Mouse (Mus musculus) embryonic facial prominence, embryonic 13.5 days (tissue): ENCODE results near the gene Tubb4a. TPM values are rescaled to one million over a fixed set of nuclear protein-coding genes. Genes with fewer than 3 reads are reported as not detected.
"Not testable (repeated sequence)": the region's sequence is repeated elsewhere in the genome, so short reads cannot be mapped to it uniquely, and the experiment has no call there.

Source experiments
- ATAC-seq: fragments of 200-750 bp; cut with Nextera tagmentation; 2 replicates; pipeline ENCODE4 v1.8.0; 2017; ENCODE audit warnings: low read depth; ENCODE audit not compliant: insufficient number of reproducible peaks, insufficient read depth, low FRiP score, low TSS enrichment
- H3K27ac ChIP-seq: fragments of 300-500 bp; sonication (generic); 2 replicates; pipeline ENCODE4 v1.5.1; 2015; ENCODE audit warnings: moderate library complexity, mild to moderate bottlenecking, inconsistent platforms
- H3K27me3 ChIP-seq: fragments of 300-500 bp; sonication (generic); 2 replicates; pipeline ENCODE4 v1.6.1; 2015; ENCODE audit warnings: mild to moderate bottlenecking, inconsistent platforms
- H3K36me3 ChIP-seq: fragments of 300-500 bp; sonication (generic); 2 replicates; pipeline ENCODE4 v1.6.1; 2015; ENCODE audit warnings: mild to moderate bottlenecking, inconsistent platforms
- H3K4me1 ChIP-seq: fragments of 300-500 bp; sonication (generic); 2 replicates; pipeline ENCODE4 v1.6.1; 2015; ENCODE audit warnings: inconsistent platforms
- H3K4me2 ChIP-seq: fragments of 300-500 bp; sonication (generic); 2 replicates; pipeline ENCODE4 v1.6.1; 2015; ENCODE audit warnings: moderate library complexity, mild to moderate bottlenecking, inconsistent platforms
- H3K4me3 ChIP-seq: fragments of 300-500 bp; sonication (generic); 2 replicates; pipeline ENCODE4 v1.5.1; 2015; ENCODE audit warnings: mild to moderate bottlenecking, inconsistent platforms
- H3K9ac ChIP-seq: fragments of 300-500 bp; sonication (generic); 2 replicates; pipeline ENCODE4 v1.6.1; 2015; ENCODE audit warnings: mild to moderate bottlenecking, inconsistent platforms
- H3K9me3 ChIP-seq: fragments of 300-500 bp; sonication (generic); 2 replicates; pipeline ENCODE4 v1.6.1; 2016; ENCODE audit warnings: inconsistent platforms
- WGBS: fragments of 180-500 bp; shearing (Covaris S2); methylation state at CpG from one replicate; pipeline ENCODE4 v1.1.7; 2015; ENCODE audit warnings: mixed read lengths; 5-methylcytosine and 5-hydroxymethylcytosine counted together
- polyA plus RNA-seq: library from polyadenylated mRNA; unstranded; fragments of >200 nt; fragmentation: Nextera tagmentation; extraction: Ambion mirVana; gene quantifications from 2 replicates; pipeline ENCODE4 v1.2.1, GENCODE M21; 2015

The Tubb4a gene
- polyA plus RNA-seq, 1 experiment from 2014 or later: 9.4 TPM

DNA sequence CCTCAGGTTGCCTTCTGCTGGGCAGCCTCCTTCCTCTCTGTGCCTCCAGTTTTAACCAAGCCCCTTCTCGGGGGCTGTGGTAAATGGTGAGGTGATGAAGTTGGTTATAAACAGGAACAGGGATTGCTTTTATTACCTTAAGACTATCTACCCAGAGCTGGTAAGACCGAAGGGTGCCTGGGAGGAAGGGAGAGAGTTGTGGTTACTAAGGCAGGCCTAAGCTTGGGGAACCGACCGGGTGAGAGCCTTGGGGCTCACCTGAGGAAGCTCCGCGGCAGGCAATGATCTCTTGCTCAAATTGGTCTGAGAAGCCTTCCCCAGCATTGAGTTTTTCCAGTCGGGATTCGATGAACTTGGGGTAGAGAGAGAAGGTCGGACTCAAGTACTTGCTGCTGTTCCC lies 17.3 kb downstream of the Tubb4a start:
- H3K36me3 ChIP-seq: no peaks in the 10 kb centered on the region
- H3K4me3 ChIP-seq: peak overlapping the region; percentile 9; the same call in 1 of the 2 replicates
- peaks cover 32% of the 10 kb centered on the region for H3K27me3 ChIP-seq
- H3K4me2 ChIP-seq: peak overlapping the region; percentile 14
- no peak overlapping the region for H3K9ac ChIP-seq
- no peaks in the 10 kb centered on the region for H3K9me3 ChIP-seq
- 11% methylated on average over 9 of the region's 9 CpGs for WGBS
- H3K27ac ChIP-seq: no peak overlapping the region
- ATAC-seq: no peak
- no peaks in the 10 kb centered on the region for H3K4me1 ChIP-seq

DNA sequence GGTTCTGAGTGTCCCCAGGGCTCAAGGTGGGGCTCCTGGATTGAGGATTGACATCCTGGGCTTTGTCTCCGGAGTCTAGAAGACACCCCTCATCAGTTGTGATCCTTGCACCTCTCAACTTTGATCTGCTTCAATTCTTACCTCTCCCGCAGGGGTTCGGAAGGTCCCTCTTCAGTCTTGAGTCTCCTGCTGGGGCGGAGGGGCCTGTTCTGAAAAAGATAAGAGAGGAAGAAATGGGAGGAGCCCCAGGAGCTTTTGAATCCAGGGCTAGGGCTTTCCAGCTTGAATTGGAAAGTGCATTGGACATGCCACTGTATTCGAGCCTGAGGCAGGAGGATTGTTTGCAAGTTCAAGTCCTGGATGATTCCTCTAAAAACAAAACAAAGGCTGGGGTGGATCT lies 20.7 kb downstream of the Tubb4a start:
- Histone ChIP-seq H3K4me1 (peaks cover 4% of the 10 kb centered on the region; the same call in 1 of the 2 replicates), H3K9me3 (no peaks in the 10 kb centered on the region), H3K4me3 (no peak overlapping the region), H3K27me3 (peaks cover 64% of the 10 kb centered on the region), H3K36me3 (no peaks in the 10 kb centered on the region), H3K27ac (no peak overlapping the region), H3K4me2 (no peak overlapping the region), H3K9ac (no peak overlapping the region)
- no peak for ATAC-seq
- WGBS: 66% methylated on average over 5 of the region's 5 CpGs

DNA sequence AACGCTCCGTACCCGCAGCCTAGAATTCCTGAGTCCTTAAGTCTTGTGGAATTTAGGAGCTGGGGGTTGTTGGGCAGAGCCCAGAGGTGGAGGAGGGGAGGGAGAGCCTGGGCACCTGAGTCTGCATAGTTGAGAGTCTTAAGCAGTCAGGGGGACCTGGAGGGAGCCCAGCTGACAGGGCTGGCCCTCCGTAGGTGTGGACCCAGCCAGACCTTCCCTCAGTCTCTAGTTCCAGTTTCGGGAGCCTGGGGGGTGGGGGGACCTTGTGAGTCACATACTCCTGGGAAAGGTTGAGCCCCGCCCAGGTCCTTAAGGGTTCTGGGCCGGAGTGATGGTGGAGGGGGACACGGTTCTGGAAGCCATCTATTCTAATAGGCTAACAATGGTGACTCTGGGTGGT lies 24.6 kb downstream of the Tubb4a start:
- Histone ChIP-seq H3K4me2 (peak overlapping the region; percentile 55; the same call in 1 of the 2 replicates), H3K9ac (no peak overlapping the region), H3K4me1 (peaks cover 22% of the 10 kb centered on the region), H3K36me3 (no peaks in the 10 kb centered on the region), H3K9me3 (no peaks in the 10 kb centered on the region), H3K27ac (no peak overlapping the region), H3K4me3 (0 out of 2 replicates have a peak overlapping the region, but pooled peaks have one; percentile 38), H3K27me3 (peaks cover 65% of the 10 kb centered on the region)
- no peak for ATAC-seq
- WGBS: 7% methylated on average over 8 of the region's 8 CpGs

DNA sequence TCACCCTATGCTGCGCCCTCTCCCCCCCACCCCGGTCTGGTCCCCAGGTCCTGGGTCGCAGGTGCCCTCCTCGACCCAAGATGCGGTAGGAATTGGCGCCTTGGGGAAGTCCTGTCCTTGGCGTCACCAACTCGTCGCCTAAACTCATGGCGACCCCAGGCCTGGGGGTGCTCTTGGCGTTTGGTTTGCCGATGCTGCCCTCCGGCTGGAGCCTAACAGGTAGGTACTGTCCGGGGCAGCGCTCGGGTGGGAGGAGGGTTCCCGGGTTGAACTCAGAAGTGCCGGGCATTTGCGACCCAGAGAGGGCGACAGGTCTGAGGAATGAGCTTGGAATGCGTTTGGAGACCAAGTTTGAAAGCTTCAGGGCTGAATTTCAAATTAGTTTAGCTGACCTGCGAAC lies 25.0 kb downstream of the Tubb4a start:
- Histone ChIP-seq H3K27ac (no peak overlapping the region), H3K27me3 (peaks cover 64% of the 10 kb centered on the region), H3K9me3 (no peaks in the 10 kb centered on the region), H3K36me3 (no peaks in the 10 kb centered on the region), H3K4me1 (peaks cover 22% of the 10 kb centered on the region), H3K4me2 (peak overlapping the region; percentile 55), H3K9ac (peak overlapping the region; percentile 32; the same call in 1 of the 2 replicates), H3K4me3 (peak overlapping the region; percentile 38)
- WGBS: 1% methylated on average over 22 of the region's 22 CpGs
- no peak for ATAC-seq

DNA sequence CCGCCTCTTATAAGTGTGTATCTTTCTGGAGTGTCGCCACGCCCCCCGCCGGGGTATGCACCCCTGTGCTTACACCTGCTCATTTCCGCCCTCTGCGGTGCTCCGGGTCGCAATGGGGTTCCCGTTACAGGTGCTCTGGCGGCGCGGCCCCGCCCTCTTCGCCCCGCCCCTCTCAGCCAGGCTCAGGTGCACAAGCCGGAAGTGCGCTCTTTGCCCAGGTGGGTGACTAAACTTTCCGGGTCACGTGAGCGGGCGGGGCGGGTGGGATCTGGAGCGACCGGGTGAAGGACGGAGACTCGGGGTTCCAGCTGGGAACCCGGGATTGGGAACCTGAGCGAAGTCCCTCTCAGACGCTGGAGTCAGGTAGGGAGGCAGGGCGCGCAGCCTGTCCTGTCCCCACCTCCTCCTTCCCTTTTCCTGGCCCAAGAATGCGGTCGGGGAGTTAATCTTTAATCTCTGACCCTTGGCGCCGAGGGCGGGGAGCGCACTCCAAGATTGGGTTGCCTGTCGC lies 25.5 kb downstream of the Tubb4a start:
- Histone ChIP-seq H3K4me2 (peak overlapping the region; percentile 55), H3K9me3 (no peaks in the 10 kb centered on the region), H3K4me3 (peak overlapping the region; percentile 38), H3K9ac (peak overlapping the region; percentile 32; the same call in 1 of the 2 replicates), H3K4me1 (peaks cover 22% of the 10 kb centered on the region), H3K36me3 (no peaks in the 10 kb centered on the region), H3K27me3 (peaks cover 59% of the 10 kb centered on the region), H3K27ac (no peak overlapping the region)
- no peak for ATAC-seq
- WGBS: 2% methylated on average over 39 of the region's 39 CpGs

DNA sequence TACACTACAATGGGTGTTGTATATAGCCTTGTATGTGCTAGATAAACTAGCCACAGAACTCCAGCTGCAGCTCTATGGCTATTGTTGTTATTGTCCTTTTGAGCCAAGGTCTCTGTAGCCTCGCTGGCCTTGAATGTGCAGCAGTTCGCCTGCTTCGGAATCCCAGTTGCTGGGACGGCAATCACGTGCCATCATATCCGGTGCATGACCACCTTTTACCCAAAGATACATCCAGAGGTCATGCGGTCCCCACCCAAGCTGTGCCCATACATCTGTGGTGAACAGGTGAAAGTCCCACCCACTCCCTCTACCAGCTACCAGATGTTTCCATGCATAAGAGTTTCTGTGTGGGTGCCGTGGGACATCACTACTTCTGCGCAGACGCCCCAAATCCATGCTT lies 26.5 kb downstream of the Tubb4a start:
- Histone ChIP-seq H3K9me3 (no peaks in the 10 kb centered on the region), H3K9ac (no peak overlapping the region), H3K27ac (no peak overlapping the region), H3K4me2 (peak overlapping the region; percentile 82), H3K4me3 (peak overlapping the region; percentile 81; the same call in 1 of the 2 replicates), H3K36me3 (peaks cover 4% of the 10 kb centered on the region; the same call in 1 of the 2 replicates), H3K4me1 (peaks cover 22% of the 10 kb centered on the region), H3K27me3 (peaks cover 51% of the 10 kb centered on the region)
- ATAC-seq: no peak
- WGBS: 41% methylated on average over 10 of the region's 10 CpGs

DNA sequence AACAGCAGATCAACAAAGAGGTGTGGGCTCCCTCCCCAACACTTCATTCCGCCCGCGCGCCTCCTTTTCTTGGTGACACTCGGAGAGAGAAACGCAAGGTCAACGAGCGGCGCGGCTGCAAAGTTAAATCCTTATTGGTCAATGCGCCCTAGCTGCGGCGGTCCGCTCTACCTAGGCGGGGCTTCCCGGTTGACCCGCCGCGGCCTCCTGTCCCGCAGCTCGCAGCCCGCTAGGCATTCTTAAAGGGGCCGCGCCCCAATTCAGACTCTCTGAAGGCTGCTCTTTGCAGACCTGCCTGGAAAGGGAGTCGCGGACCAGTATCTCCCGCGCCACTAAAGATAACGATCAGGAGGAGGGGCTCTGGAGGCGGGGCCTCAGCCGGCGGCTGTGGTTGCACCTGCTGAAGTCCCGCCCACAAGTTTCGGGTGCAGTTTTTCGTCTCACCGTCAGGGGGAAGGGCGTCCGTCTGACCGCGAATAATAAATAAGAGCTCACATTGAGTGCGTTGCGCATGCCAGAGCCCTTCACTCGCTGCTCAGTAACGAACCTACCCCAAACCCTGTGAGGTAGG lies 27.3 kb downstream of the Tubb4a start:
- Histone ChIP-seq H3K9ac (peak overlapping the region; percentile 75; the same call in 1 of the 2 replicates), H3K36me3 (peaks cover 8% of the 10 kb centered on the region; the same call in 1 of the 2 replicates), H3K9me3 (no peaks in the 10 kb centered on the region), H3K27me3 (peaks cover 46% of the 10 kb centered on the region), H3K4me3 (peak overlapping the region; percentile 81), H3K4me1 (peaks cover 22% of the 10 kb centered on the region), H3K4me2 (peak overlapping the region; percentile 82), H3K27ac (0 out of 2 replicates have a peak overlapping the region, but pooled peaks have one; percentile 28)
- peak; percentile 80 for ATAC-seq
- WGBS: under 1% methylated on average over 44 of the region's 44 CpGs

DNA sequence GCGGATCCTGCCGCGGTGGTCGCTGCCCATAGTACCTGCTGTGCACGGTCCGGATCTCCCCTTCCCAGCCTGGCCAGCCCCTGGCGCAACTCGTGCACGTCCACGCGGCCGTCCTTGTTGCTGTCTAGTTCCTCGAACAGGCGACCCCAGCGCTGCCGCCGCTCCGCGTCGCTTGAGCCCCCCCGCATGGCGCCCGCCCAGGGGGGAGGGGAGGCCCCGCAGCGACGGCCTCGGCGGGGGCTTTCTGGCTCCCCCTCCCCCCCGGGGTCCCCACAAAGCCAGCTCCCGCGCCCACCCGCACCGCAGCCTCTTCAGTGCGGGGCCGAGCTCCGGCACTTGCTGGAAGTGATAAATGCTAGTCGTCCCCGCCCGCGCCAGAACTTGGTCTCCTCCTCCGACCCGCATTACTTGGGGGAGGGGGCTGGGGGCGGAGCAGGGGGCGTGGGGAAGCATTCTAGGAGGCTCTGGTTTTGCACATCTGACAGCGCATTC lies 28.1 kb downstream of the Tubb4a start, which contains the start of gene Slc25a23:
Gene Slc25a23 (minus strand): TSS at position 378 of the 492 bp plus-strand sequence.
- Histone ChIP-seq H3K4me2 (peak within 1 kb of the TSS; percentile 82), H3K9ac (peak within 1 kb of the TSS; percentile 75), H3K4me3 (peak within 1 kb of the TSS; percentile 81), H3K36me3 (peaks cover 15% of the 10 kb centered on the region), H3K4me1 (peaks cover 22% of the 10 kb centered on the region), H3K27me3 (peaks cover 38% of the 10 kb centered on the region), H3K27ac (0 out of 2 replicates have a peak within 1 kb of the TSS, but pooled peaks have one; percentile 28), H3K9me3 (no peaks in the 10 kb centered on the region)
- under 1% methylated on average over 42 of the region's 45 CpGs for WGBS
- peak; percentile 60 for ATAC-seq

DNA sequence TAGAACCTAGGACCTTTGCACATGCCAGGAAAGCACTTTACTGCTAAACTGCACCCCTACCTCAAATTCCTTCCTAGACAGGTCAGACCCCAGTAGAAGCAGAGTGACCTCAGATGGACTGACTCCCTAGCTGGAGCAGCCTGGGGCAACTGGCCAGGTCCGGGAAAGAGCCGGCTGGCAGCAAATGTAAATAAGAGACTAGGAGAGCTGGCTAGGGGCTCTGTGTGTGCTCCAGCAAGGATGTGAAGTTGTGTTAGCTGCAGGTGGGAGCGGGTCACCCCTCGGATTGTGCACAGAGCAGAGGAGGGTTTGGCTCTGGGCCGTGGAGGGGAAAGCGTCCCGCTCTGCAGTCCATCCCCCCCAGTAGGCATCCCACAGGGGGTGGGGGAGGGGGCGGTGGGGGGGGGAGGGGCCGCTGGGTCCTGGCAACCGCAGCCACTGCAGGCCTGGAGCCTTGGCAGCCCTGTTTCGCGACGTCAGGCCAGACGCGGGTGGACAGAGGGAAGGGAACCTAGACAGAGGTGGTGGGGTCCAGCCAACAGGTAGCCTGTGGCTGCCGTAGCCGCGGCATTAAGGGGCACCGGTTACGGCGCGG lies 28.6 kb downstream of the Tubb4a start, which contains the start of gene Crb3:
Gene Crb3 (plus strand): TSS at position 215 of the 595 bp plus-strand sequence.
- Histone ChIP-seq H3K9ac (peak within 1 kb of the TSS; percentile 75), H3K4me1 (peaks cover 22% of the 10 kb centered on the region), H3K4me2 (peak within 1 kb of the TSS; percentile 82), H3K9me3 (no peaks in the 10 kb centered on the region), H3K27ac (0 out of 2 replicates have a peak within 1 kb of the TSS, but pooled peaks have one; percentile 28), H3K4me3 (peak within 1 kb of the TSS; percentile 81), H3K27me3 (peaks cover 32% of the 10 kb centered on the region), H3K36me3 (peaks cover 19% of the 10 kb centered on the region)
- WGBS: 3% methylated on average over 15 of the region's 22 CpGs
- ATAC-seq: no peak

DNA sequence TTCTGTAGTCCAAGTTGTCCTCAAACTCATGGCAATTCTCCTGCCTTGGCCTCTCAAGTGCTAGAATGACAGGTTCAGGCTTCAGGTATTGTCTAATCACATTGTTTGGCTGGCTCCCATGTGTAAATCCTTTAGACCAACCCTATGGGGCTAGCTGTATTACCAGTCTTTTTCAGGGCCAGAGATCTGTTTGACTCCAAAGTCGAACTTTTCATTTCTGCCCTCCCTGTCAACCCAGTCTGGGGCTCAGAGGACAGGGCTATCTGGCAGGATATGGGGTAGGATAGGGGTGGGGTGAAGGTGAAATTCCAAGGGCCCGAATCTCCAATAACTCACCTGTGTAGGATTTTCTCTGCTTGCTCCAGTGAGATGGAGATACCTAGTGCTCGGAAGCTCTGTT lies 31.3 kb downstream of the Tubb4a start:
- ATAC-seq: no peak

DNA sequence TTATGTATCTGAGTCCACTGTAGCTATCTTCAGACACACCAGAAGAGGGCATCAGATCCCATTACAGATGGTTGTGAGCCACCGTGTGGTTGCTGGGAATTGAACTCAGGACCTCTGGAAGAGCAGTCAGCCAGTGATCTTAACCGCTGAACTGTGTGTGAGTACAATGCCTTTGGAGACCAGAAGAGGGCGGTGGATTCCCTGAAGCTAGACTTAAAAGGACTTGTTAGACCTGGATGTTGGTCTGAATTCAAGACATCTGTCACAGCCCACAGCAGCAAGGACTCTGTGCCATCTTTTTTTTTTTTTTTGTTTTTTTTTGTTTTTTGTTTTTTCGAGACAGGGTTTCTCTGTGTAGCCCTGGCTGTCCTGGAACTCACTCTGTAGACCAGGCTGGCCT lies 35.9 kb downstream of the Tubb4a start:
- not testable (repeated sequence) for H3K9ac ChIP-seq, H3K4me1 ChIP-seq, H3K9me3 ChIP-seq, H3K4me2 ChIP-seq, H3K4me3 ChIP-seq, ATAC-seq, H3K27me3 ChIP-seq, H3K27ac ChIP-seq
- H3K36me3 ChIP-seq: peaks cover 40% of the 10 kb centered on the region
- 87% methylated on average over 4 of the region's 4 CpGs for WGBS

More for the DNA sequence above, 31.3 kb downstream of the Tubb4a start:
- 81% methylated on average over 3 of the region's 3 CpGs for WGBS
- Histone ChIP-seq H3K4me3 (no peak overlapping the region), H3K36me3 (peaks cover 37% of the 10 kb centered on the region), H3K4me2 (no peak overlapping the region), H3K9ac (no peak overlapping the region), H3K27ac (no peak overlapping the region), H3K27me3 (peaks cover 7% of the 10 kb centered on the region), H3K4me1 (peaks cover 16% of the 10 kb centered on the region), H3K9me3 (no peaks in the 10 kb centered on the region)
